Mouse (Mus musculus): ENCODE measurements around the gene Hagh. TPM values are rescaled to one million over a fixed set of nuclear protein-coding genes. Genes with fewer than 3 reads are reported as not detected.

Gene Hagh
- polyA plus RNA-seq, 1 experiment from 2014 or later = 46.6 TPM

DNA sequence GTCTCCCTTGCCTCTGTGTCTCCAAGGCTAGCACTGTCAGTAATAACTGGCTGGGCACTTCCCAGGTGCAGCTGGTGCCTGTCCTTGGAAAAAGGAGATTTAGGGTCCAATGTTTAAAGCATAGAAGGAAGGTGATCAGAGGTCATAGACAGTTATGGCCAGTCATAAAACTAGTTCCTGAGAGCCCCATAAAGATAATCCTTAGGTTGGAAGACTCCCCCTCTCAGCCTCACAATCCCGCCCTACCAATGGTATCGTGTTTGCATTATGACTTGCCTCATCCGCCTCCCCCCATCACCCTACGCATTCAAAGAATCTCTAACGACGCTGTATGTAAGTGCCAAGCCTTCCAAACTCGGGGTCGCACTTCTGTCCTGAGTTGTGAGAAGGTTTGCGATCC is 4.6 kb downstream of the Hagh start:
- Histone ChIP-seq H3K27me3 (ENCODE audit: control insufficient read depth, insufficient read depth, low read length) (peaks cover 4% of the 10 kb centered on the region; the same call in 1 of the 2 replicates), H3K36me3 (ENCODE audit: control insufficient read depth, insufficient read depth, low read length) (no peaks in the 10 kb centered on the region), H3K4me1 (ENCODE audit: control insufficient read depth, insufficient read depth, low read length) (0 out of 2 replicates have a peak, but pooled peaks cover 4% of the 10 kb centered on the region), H3K9ac (ENCODE audit: low read depth, low read length) (no peak overlapping the region), H3K27ac (ENCODE audit: low read depth, low read length) (no peak overlapping the region), H3K4me2 (replicated peaks; ENCODE audit: low read depth, low read length) (no peak overlapping the region), H3K4me3 (ENCODE audit: low read length) (no peak overlapping the region), H3K9me3 (ENCODE audit: control insufficient read depth, low read length) (no peaks in the 10 kb centered on the region)
- no peak for ATAC-seq (ENCODE audit: low FRiP score, low TSS enrichment)
- 15% methylated on average over 9 of the region's 9 CpGs for WGBS

DNA sequence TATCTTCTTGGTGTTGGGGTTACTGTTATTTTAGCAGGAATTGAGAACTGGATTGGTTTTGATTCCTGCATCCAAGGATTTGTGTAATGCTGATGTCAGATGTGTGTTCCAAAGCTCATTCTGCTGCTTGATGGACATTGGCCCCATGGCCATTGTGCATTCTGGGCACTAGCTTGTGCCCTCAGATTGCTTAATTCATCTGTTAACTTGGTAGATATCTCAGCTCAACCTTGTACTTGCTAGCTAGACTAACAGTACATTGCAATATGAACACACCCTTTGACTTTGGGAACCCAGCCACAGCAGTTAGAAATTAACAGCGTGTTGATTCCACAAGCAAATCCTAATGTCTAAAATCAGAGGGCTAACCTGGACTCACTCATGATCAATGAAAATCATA is 7.4 kb downstream of the Hagh start:
- Histone ChIP-seq H3K4me3 (ENCODE audit: low read length) (no peak overlapping the region), H3K9ac (ENCODE audit: low read depth, low read length) (no peak overlapping the region), H3K27me3 (ENCODE audit: control insufficient read depth, insufficient read depth, low read length) (peaks cover 8% of the 10 kb centered on the region; the same call in 1 of the 2 replicates), H3K4me1 (ENCODE audit: control insufficient read depth, insufficient read depth, low read length) (peaks cover 11% of the 10 kb centered on the region), H3K9me3 (ENCODE audit: control insufficient read depth, low read length) (no peaks in the 10 kb centered on the region), H3K36me3 (ENCODE audit: control insufficient read depth, insufficient read depth, low read length) (no peaks in the 10 kb centered on the region), H3K27ac (ENCODE audit: low read depth, low read length) (no peak overlapping the region), H3K4me2 (replicated peaks; ENCODE audit: low read depth, low read length) (no peak overlapping the region)
- ATAC-seq (ENCODE audit: low FRiP score, low TSS enrichment) = no peak
- 89% methylated on average over 1 of the region's 1 CpGs for WGBS

DNA sequence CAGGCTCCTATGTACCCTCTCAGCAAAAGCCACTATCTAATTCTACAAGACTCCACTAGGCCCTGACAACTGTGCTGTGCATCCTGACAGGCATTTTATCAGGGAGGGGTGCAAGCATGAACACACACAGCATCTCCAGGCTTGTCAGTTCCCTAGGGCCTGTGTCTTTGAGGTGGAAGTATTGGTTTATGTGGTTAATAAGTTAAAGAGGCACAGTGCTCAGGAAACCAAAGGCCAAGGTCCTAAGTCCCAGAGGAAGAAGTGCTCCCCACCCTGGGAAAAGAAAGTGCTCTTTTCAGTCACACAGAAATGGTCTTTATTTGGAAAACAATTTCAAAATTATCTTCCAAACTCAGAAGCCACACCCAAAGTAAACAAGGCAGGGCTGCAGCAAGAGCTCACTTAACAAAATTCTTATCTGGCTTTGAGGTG is 8.7 kb downstream of the Hagh start:
- ATAC-seq (ENCODE audit: low FRiP score, low TSS enrichment) = no peak
- no peak overlapping the region; the same call in 1 of the 2 replicates for H3K9ac ChIP-seq (ENCODE audit: low read depth, low read length)
- peak overlapping the region; percentile 85 for H3K4me3 ChIP-seq (ENCODE audit: low read length)

DNA sequence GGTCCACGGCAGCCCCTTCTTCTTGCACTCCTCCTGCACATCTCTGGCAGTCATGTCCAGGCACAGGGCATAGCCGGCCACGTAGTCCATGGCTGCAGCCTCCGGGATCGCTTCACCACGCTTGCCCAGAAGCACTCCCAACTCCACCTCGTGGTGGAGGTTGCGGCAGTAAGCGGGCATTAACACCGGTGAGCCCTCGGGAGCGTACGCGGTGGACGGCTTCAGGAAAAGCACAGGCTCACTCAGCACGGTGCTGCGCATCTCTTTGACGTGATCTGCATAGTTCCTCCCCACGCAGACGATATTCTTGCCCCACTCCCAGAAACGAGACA is 9.8 kb downstream of the Hagh start:
- Histone ChIP-seq H3K4me1 (ENCODE audit: control insufficient read depth, insufficient read depth, low read length) (peaks cover 11% of the 10 kb centered on the region), H3K4me3 (ENCODE audit: low read length) (peak overlapping the region; percentile 85), H3K36me3 (ENCODE audit: control insufficient read depth, insufficient read depth, low read length) (peaks cover 8% of the 10 kb centered on the region; the same call in 1 of the 2 replicates), H3K27me3 (ENCODE audit: control insufficient read depth, insufficient read depth, low read length) (peaks cover 8% of the 10 kb centered on the region; the same call in 1 of the 2 replicates), H3K27ac (ENCODE audit: low read depth, low read length) (peak overlapping the region; percentile 96), H3K9ac (ENCODE audit: low read depth, low read length) (peak overlapping the region; percentile 81), H3K9me3 (ENCODE audit: control insufficient read depth, low read length) (no peaks in the 10 kb centered on the region), H3K4me2 (replicated peaks; ENCODE audit: low read depth, low read length) (peak overlapping the region; percentile 84)
- peak; percentile 63; the same call in 1 of the 2 replicates for ATAC-seq (ENCODE audit: low FRiP score, low TSS enrichment)
- WGBS = 1% methylated on average over 21 of the region's 21 CpGs

More for the DNA sequence above, 8.7 kb downstream of the Hagh start:
- Histone ChIP-seq H3K4me1 (ENCODE audit: control insufficient read depth, insufficient read depth, low read length) (peaks cover 11% of the 10 kb centered on the region), H3K4me2 (replicated peaks; ENCODE audit: low read depth, low read length) (peak overlapping the region; percentile 84), H3K36me3 (ENCODE audit: control insufficient read depth, insufficient read depth, low read length) (peaks cover 2% of the 10 kb centered on the region; the same call in 1 of the 2 replicates), H3K27ac (ENCODE audit: low read depth, low read length) (no peak overlapping the region), H3K27me3 (ENCODE audit: control insufficient read depth, insufficient read depth, low read length) (peaks cover 8% of the 10 kb centered on the region; the same call in 1 of the 2 replicates), H3K9me3 (ENCODE audit: control insufficient read depth, low read length) (no peaks in the 10 kb centered on the region)

DNA sequence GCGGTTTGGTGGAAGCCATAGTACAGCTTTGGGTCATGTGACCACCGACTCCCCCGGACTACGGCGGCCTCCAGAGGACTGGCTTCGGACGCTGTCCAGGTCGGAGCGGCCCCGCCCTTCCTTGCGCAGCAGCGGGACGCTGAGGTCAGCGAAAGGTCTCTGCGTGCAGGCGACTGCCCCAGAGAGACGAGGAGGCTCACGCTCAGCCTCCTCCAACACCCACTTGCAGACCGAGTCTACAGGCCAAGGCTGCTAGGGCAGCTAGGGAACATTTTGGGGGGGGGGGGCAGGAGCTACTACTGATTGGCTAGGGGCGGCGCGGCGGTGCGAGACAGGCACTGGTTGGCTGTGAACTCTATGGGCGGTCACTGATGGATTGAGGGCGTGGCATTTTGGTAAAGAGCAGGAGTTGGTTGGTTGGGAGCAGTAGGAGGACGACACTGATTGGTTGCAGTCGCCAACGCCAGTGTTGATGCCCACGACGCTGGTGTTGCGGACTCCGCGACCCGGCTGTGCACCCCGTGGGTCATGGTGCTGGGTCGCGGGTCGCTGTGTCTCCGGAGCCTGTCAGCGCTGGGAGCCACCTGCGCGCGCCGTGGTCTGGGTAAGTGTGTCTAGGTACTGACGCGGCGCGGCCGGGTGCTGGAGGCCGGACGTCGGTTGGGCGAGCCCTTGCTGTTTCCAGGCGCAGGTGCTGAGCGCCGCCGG is 10.3 kb downstream of the Hagh start, which contains the start of gene Fahd1:
TSS of gene Fahd1 (minus strand) at position 300 of the 708 bp plus-strand sequence.
- no peaks in the 10 kb centered on the region for H3K9me3 ChIP-seq (ENCODE audit: control insufficient read depth, low read length)
- under 1% methylated on average over 57 of the region's 58 CpGs for WGBS
- H3K4me2 ChIP-seq (replicated peaks; ENCODE audit: low read depth, low read length) = peak within 1 kb of the TSS; percentile 87
- peak within 1 kb of the TSS; percentile 85 for H3K4me3 ChIP-seq (ENCODE audit: low read length)
- H3K27ac ChIP-seq (ENCODE audit: low read depth, low read length) = peak within 1 kb of the TSS; percentile 96
- ATAC-seq (ENCODE audit: low FRiP score, low TSS enrichment) = peak; percentile 99
- peaks cover 8% of the 10 kb centered on the region; the same call in 1 of the 2 replicates for H3K27me3 ChIP-seq (ENCODE audit: control insufficient read depth, insufficient read depth, low read length)
- H3K4me1 ChIP-seq (ENCODE audit: control insufficient read depth, insufficient read depth, low read length) = peaks cover 11% of the 10 kb centered on the region
- peak within 1 kb of the TSS; percentile 81 for H3K9ac ChIP-seq (ENCODE audit: low read depth, low read length)
- H3K36me3 ChIP-seq (ENCODE audit: control insufficient read depth, insufficient read depth, low read length) = peaks cover 8% of the 10 kb centered on the region; the same call in 1 of the 2 replicates

DNA sequence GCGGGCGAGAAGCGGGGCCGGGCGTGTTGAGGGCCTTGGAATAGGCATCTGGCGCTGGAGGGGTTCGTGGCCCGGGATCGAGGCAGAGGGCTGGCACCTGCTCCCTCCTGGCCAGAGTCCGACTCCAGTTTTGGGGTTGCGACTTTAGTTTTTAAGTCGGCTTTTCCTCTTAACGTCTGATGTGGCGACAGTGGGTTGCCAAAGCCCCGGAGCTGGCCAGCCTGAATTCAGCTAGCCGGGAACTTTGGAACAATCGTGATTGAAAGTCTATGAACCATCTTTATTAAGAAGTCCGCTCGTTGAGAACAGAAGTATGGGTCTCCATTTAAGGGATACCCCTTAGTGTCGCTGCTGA is 10.8 kb downstream of the Hagh start:
- ATAC-seq (ENCODE audit: low FRiP score, low TSS enrichment) = no peak
- Histone ChIP-seq H3K4me2 (replicated peaks; ENCODE audit: low read depth, low read length) (peak overlapping the region; percentile 87), H3K36me3 (ENCODE audit: control insufficient read depth, insufficient read depth, low read length) (peaks cover 8% of the 10 kb centered on the region; the same call in 1 of the 2 replicates), H3K9me3 (ENCODE audit: control insufficient read depth, low read length) (no peaks in the 10 kb centered on the region), H3K4me1 (ENCODE audit: control insufficient read depth, insufficient read depth, low read length) (peaks cover 11% of the 10 kb centered on the region), H3K27ac (ENCODE audit: low read depth, low read length) (0 out of 2 replicates have a peak overlapping the region, but pooled peaks have one; percentile 32), H3K9ac (ENCODE audit: low read depth, low read length) (peak overlapping the region; percentile 81), H3K4me3 (ENCODE audit: low read length) (peak overlapping the region; percentile 85), H3K27me3 (ENCODE audit: control insufficient read depth, insufficient read depth, low read length) (peaks cover 4% of the 10 kb centered on the region; the same call in 1 of the 2 replicates)
- 2% methylated on average over 20 of the region's 20 CpGs for WGBS

DNA sequence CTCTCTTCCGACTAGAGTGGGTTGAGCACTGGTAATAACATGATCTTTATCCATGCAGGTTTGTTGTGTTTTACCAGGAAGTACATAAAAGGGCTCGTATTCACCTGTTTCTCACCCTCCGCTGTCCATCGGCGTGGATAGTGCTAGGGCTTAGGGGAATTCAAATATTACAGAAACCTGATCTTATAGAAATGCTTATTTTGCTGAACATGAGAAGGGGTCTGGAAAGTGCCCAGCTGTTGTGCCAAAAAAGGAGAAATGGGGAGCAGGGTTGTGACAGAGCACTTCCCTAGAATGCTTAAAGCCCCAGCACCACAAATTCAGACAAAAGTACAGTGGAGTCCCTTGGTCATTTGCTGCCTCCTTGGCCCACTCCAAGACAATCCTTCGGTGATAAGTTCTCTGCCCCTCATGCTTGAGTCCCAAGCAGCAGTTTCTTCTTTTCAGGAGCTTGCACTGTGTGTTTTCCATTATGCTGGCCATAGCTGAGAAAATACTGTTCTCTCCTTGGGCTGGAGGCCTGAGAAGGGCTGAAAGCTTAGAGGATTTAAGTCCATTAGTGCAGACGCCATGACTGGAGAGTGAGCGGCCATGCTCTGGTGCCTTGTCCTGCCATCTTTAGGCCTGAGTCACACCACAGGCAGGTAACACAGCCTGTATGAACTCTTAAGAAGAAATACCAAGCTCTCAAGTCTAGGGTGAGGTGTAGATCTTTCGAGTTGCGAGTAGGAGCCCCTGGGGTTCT is 11.6 kb downstream of the Hagh start:
- Histone ChIP-seq H3K4me3 (ENCODE audit: low read length) (peak overlapping the region; percentile 85), H3K4me2 (replicated peaks; ENCODE audit: low read depth, low read length) (peak overlapping the region; percentile 87), H3K9me3 (ENCODE audit: control insufficient read depth, low read length) (no peaks in the 10 kb centered on the region), H3K27ac (ENCODE audit: low read depth, low read length) (no peak overlapping the region), H3K9ac (ENCODE audit: low read depth, low read length) (peak overlapping the region; percentile 81; the same call in 1 of the 2 replicates), H3K36me3 (ENCODE audit: control insufficient read depth, insufficient read depth, low read length) (peaks cover 8% of the 10 kb centered on the region; the same call in 1 of the 2 replicates), H3K4me1 (ENCODE audit: control insufficient read depth, insufficient read depth, low read length) (peaks cover 11% of the 10 kb centered on the region), H3K27me3 (ENCODE audit: control insufficient read depth, insufficient read depth, low read length) (peaks cover 4% of the 10 kb centered on the region; the same call in 1 of the 2 replicates)
- ATAC-seq (ENCODE audit: low FRiP score, low TSS enrichment) = no peak
- 67% methylated on average over 10 of the region's 10 CpGs for WGBS

- H3K9ac ChIP-seq (ENCODE audit: low read depth, low read length) = no peak overlapping the region
- no peak overlapping the region for H3K27ac ChIP-seq (ENCODE audit: low read depth, low read length)
- H3K36me3 ChIP-seq (ENCODE audit: control insufficient read depth, insufficient read depth, low read length) = peaks cover 8% of the 10 kb centered on the region; the same call in 1 of the 2 replicates
- H3K9me3 ChIP-seq (ENCODE audit: control insufficient read depth, low read length) = no peaks in the 10 kb centered on the region
- no peak overlapping the region for H3K4me2 ChIP-seq (replicated peaks; ENCODE audit: low read depth, low read length)
- H3K4me3 ChIP-seq (ENCODE audit: low read length) = no peak overlapping the region
- ATAC-seq (ENCODE audit: low FRiP score, low TSS enrichment) = no peak
- peaks cover 4% of the 10 kb centered on the region; the same call in 1 of the 2 replicates for H3K27me3 ChIP-seq (ENCODE audit: control insufficient read depth, insufficient read depth, low read length)
- H3K4me1 ChIP-seq (ENCODE audit: control insufficient read depth, insufficient read depth, low read length) = peaks cover 4% of the 10 kb centered on the region
- 85% methylated on average over 3 of the region's 3 CpGs for WGBS
Measured at GRCm38 (mm10) chr17:24855838-24856464, 16.0 kb downstream of the Hagh start.
